Mouse (Mus musculus) CH12.LX (cell line): ENCODE measurements around the gene Rps24. TPM values are rescaled to one million over a fixed set of nuclear protein-coding genes. Genes with fewer than 3 reads are reported as not detected.

Source experiments
- DNase-seq: peaks from one replicate; pipeline ENCODE4 v3.0.0-alpha.2; 2013; ENCODE audit errors: extremely low read depth
- H3K27ac ChIP-seq: 2 replicates; pipeline ENCODE4 v1.5.1; 2012; ENCODE audit warnings: low read depth, mild to moderate bottlenecking, control low read depth, moderate library complexity; ENCODE audit not compliant: insufficient read depth
- H3K27me3 ChIP-seq: replicated peaks from 2 replicates; pipeline ENCODE3; 2012; ENCODE audit warnings: inconsistent platforms
- H3K36me3 ChIP-seq, 2 experiments: replicated peaks in 1 of 2; 2 replicates each; pipeline versions ENCODE3 to v1.6.1; 2012; ENCODE audit warnings: inconsistent platforms in 1 of 2, low read length in 1 of 2, mild to moderate bottlenecking in 1 of 2, mixed read lengths in 1 of 2, moderate library complexity in 1 of 2; ENCODE audit not compliant: control insufficient read depth in 1 of 2, insufficient read depth in 1 of 2
- H3K4me1 ChIP-seq, 2 experiments: 2 replicates each; pipeline ENCODE4 v1.6.1; 2012; ENCODE audit warnings: inconsistent platforms in 1 of 2, moderate library complexity in 1 of 2; ENCODE audit not compliant: insufficient read depth in 2 of 2, control insufficient read depth in 1 of 2
- H3K4me2 ChIP-seq: 2 replicates; pipeline ENCODE4 v1.6.1; 2012; ENCODE audit warnings: low read depth, mild to moderate bottlenecking, control low read depth; ENCODE audit not compliant: poor library complexity, insufficient read depth, severe bottlenecking
- H3K4me3 ChIP-seq, 3 experiments: fragments of 150-350 bp in 1 of 3; sonication (generic) in 1 of 3; replicated peaks in 1 of 3; 2 replicates each; pipeline versions ENCODE3 to v1.5.1; 2011 to 2012; ENCODE audit warnings: low read depth in 2 of 3, low read length in 2 of 3, mild to moderate bottlenecking in 2 of 3, moderate library complexity in 2 of 3, control low read depth in 1 of 3, improper control_type of control experiment in 1 of 3, inconsistent platforms in 1 of 3, mixed read lengths in 1 of 3; ENCODE audit not compliant: poor library complexity in 1 of 3
- H3K79me2 ChIP-seq: replicated peaks from 2 replicates; pipeline ENCODE4 v1.6.1; 2012; ENCODE audit warnings: mild to moderate bottlenecking, moderate library complexity; ENCODE audit not compliant: control insufficient read depth, poor library complexity, insufficient read depth, severe bottlenecking; ENCODE audit errors: extremely low read depth
- H3K9ac ChIP-seq: 2 replicates; pipeline ENCODE4 v1.6.1; 2012; ENCODE audit warnings: low read depth, mild to moderate bottlenecking, control low read depth, moderate library complexity; ENCODE audit not compliant: insufficient read depth
- H3K9me3 ChIP-seq: replicated peaks from 2 replicates; pipeline ENCODE3; 2012; ENCODE audit warnings: low read length, inconsistent platforms, mixed read lengths
- BHLHE40 ChIP-seq: IDR thresholded peaks from 2 replicates; pipeline ENCODE4 v1.6.1; 2011; ENCODE audit warnings: mild to moderate bottlenecking, low read depth, low read length, improper control_type of control experiment
- E2F4 ChIP-seq: IDR thresholded peaks from 2 replicates; pipeline ENCODE4 v1.6.1; 2011; ENCODE audit warnings: low read depth, low read length, improper control_type of control experiment; ENCODE audit not compliant: insufficient replicate concordance
- ELF1 ChIP-seq: IDR thresholded peaks from 2 replicates; pipeline ENCODE4 v1.6.1; 2014; ENCODE audit warnings: low read depth, mild to moderate bottlenecking, inconsistent platforms, low read length, improper control_type of control experiment
- EP300 ChIP-seq: IDR thresholded peaks from 2 replicates; pipeline ENCODE4 v1.6.1; 2011; ENCODE audit warnings: low read length, improper control_type of control experiment
- ETS1 ChIP-seq: conservative IDR thresholded peaks from 2 replicates; pipeline ENCODE4 v1.6.1; 2012; ENCODE audit warnings: low read depth, mild to moderate bottlenecking, inconsistent platforms, low read length, improper control_type of control experiment, moderate library complexity
- GABPA ChIP-seq: IDR thresholded peaks from 2 replicates; pipeline ENCODE4 v1.6.1; 2012; ENCODE audit warnings: low read depth, low read length, improper control_type of control experiment, inconsistent platforms; ENCODE audit not compliant: insufficient replicate concordance
- HCFC1 ChIP-seq: IDR thresholded peaks from 2 replicates; pipeline ENCODE4 v1.6.1; 2012; ENCODE audit warnings: low read depth, mild to moderate bottlenecking, inconsistent platforms, low read length, improper control_type of control experiment
- IRF4 ChIP-seq: IDR thresholded peaks from 2 replicates; pipeline ENCODE4 v1.6.1; 2014; ENCODE audit warnings: low read depth, mild to moderate bottlenecking, inconsistent platforms, low read length, improper control_type of control experiment
- JUND ChIP-seq: conservative IDR thresholded peaks from 2 replicates; pipeline ENCODE4 v1.6.1; 2011; ENCODE audit warnings: low read depth, low read length, improper control_type of control experiment
- KAT2A ChIP-seq: IDR thresholded peaks from 2 replicates; pipeline ENCODE4 v1.6.1; 2012; ENCODE audit warnings: low read length, improper control_type of control experiment, inconsistent platforms; ENCODE audit not compliant: insufficient replicate concordance
- MAX ChIP-seq: IDR thresholded peaks from 2 replicates; pipeline ENCODE4 v1.6.1; 2011; ENCODE audit warnings: low read length, improper control_type of control experiment
- MEF2A ChIP-seq: IDR thresholded peaks from 2 replicates; pipeline ENCODE4 v1.6.1; 2014; ENCODE audit warnings: low read depth, mild to moderate bottlenecking, inconsistent platforms, low read length, improper control_type of control experiment, borderline replicate concordance
- NRF1 ChIP-seq: IDR thresholded peaks from 2 replicates; pipeline ENCODE4 v1.6.1; 2014; ENCODE audit warnings: low read depth, mild to moderate bottlenecking, inconsistent platforms, low read length, improper control_type of control experiment, moderate library complexity
- POLR2A ChIP-seq: IDR thresholded peaks from 2 replicates; pipeline ENCODE4 v1.6.1; 2011; ENCODE audit warnings: low read depth, mild to moderate bottlenecking, improper control_type of control experiment, low read length
- POLR2AphosphoS2 ChIP-seq: IDR thresholded peaks from 2 replicates; pipeline ENCODE4 v1.6.1; 2011; ENCODE audit warnings: low read depth, low read length, improper control_type of control experiment
- SIN3A ChIP-seq: IDR thresholded peaks from 2 replicates; pipeline ENCODE4 v1.6.1; 2012; ENCODE audit warnings: low read length, improper control_type of control experiment, inconsistent platforms
- TBP ChIP-seq: conservative IDR thresholded peaks from 2 replicates; pipeline ENCODE4 v1.6.1; 2011; ENCODE audit warnings: low read depth, low read length, improper control_type of control experiment
- UBTF ChIP-seq: IDR thresholded peaks from 2 replicates; pipeline ENCODE4 v1.6.1; 2012; ENCODE audit warnings: low read depth, mild to moderate bottlenecking, inconsistent platforms, low read length, improper control_type of control experiment, moderate library complexity
- USF2 ChIP-seq: conservative IDR thresholded peaks from 2 replicates; pipeline ENCODE4 v1.6.1; 2011; ENCODE audit warnings: low read depth, low read length, improper control_type of control experiment
- ZKSCAN1 ChIP-seq: IDR thresholded peaks from 2 replicates; pipeline ENCODE4 v1.6.1; 2012; ENCODE audit warnings: low read depth, inconsistent platforms, low read length, improper control_type of control experiment, borderline replicate concordance
- ZNF384 ChIP-seq: IDR thresholded peaks from 2 replicates; pipeline ENCODE4 v1.6.1; 2012; ENCODE audit warnings: low read depth, low read length, improper control_type of control experiment, inconsistent platforms
- dilution Hi-C: fragments of 300-500 bp; cut with MboI; formaldehyde crosslinking; loops from 2 replicates; pipeline ENCODE4 v1.14.3; 2020; ENCODE audit warnings: low sequenced_read_pairs; ENCODE audit not compliant: extremely low pct_unique_long_range_greater_than_20kb, extremely low pct_ligation_motif_present
- in situ Hi-C: fragments of 300-500 bp; cut with MboI; formaldehyde crosslinking; loops from 3 replicates; pipeline ENCODE4 v1.14.3; 2019; ENCODE audit warnings: low sequenced_read_pairs, low pct_ligation_motif_present, low pct_unique_long_range_greater_than_20kb, mixed read lengths
- polyA plus RNA-seq: library from polyadenylated mRNA; unstranded; fragments of >175 nt; gene quantifications from 2 replicates; pipeline ENCODE4 v1.2.1, GENCODE M21; 2012; ENCODE audit warnings: low read depth; ENCODE audit not compliant: insufficient read length
- total RNA-seq, 2 experiments: library from RNA; depleted of rRNA; stranded (reverse); fragments of 300-350 nt in 1 of 2; fragments of >200 nt in 1 of 2; gene quantifications; 2 replicates each; pipeline ENCODE4 v1.2.3; 2012 to 2014

Gene Rps24
- total and polyA plus RNA-seq, 3 experiments, result 2,823 to 7,430 (median 3,420) TPM

DNA sequence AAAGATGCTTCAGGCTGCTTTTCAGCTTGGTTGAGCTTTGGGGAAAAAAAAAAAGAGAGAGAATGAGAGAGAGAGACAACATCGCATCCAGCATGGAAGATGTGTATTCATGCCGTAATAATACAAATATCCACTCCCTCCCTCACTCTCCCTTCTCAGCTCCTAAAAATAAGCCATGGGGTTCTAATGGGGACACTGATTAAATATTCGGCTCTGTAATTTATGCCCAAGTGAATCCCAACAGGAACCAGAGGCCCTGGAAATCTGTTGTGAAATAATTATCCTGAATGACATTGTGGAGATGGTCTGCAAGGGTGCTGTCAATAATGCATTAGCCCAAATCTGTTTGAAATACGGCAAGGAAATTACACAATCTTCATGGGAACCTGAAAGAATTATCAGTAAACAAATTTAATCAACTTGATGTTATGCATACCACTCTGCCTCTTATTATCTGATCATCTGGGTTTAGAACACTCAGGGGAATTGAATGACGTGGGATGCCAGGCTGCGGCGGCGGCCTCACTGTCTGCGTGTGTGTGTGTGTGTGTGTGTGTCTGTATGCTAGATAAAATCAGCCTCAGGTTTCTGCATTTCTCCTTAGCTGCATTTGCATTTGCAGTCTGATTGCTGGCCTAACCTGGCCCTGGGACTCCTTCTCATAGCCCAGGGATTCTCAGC, 48.1 kb downstream of the Rps24 start:
- Histone ChIP-seq H3K4me1 (no peaks in the 10 kb centered on the region), H3K27me3 (peaks cover 20% of the 10 kb centered on the region), H3K4me2 (no peak overlapping the region), H3K4me3 (no peak overlapping the region), H3K36me3 (no peaks in the 10 kb centered on the region), H3K9me3 (peaks cover 3% of the 10 kb centered on the region), H3K9ac (no peak overlapping the region), H3K27ac (no peak overlapping the region), H3K79me2 (no peaks in the 10 kb centered on the region)
- dilution Hi-C loops (no loop called here), in situ Hi-C loops (no loop called here)
- TF ChIP-seq MEF2A (no peak), ZNF384 (no peak), E2F4 (no peak), GABPA (no peak), ELF1 (no peak), EP300 (no peak), JUND (no peak), MAX (no peak), UBTF (no peak), NRF1 (no peak), SIN3A (no peak), POLR2A (no peak), ZKSCAN1 (no peak), HCFC1 (no peak), ETS1 (no peak), USF2 (no peak)
- DNase-seq, result no peak

DNA sequence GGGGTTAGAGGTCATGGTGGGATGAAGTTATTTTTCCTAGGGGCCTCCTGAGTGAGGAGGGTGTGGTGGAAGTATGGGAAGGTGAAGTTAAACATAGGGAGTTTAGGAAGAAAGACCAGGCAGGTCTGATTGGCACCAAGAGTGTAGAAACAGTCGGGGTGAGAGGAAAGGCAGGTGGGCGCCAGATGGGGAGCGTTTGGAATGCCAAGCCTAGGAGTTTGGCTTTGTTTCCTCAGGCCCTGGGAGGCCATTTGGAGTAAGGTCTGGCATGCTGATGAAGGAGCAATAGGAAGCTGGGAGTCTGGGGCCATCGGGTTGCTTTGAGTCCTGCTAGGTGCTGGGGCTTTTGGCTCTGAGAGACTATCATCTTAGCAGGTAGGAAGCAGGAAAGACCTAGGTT, 56.0 kb downstream of the Rps24 start:
- in situ Hi-C loops (loop anchor here (5.0 kb wide), 1 partner anchor 46 kb away; no protein-coding TSS in a partner anchor), dilution Hi-C loops (no loop called here)
- Histone ChIP-seq H3K79me2 (no peaks in the 10 kb centered on the region), H3K9ac (no peak overlapping the region), H3K27me3 (peaks cover 6% of the 10 kb centered on the region), H3K36me3 (no peaks in the 10 kb centered on the region), H3K4me3 (no peak overlapping the region), H3K27ac (no peak overlapping the region), H3K4me1 (no peaks in the 10 kb centered on the region), H3K9me3 (peaks cover 14% of the 10 kb centered on the region), H3K4me2 (no peak overlapping the region)
- TF ChIP-seq ETS1 (no peak), TBP (no peak), BHLHE40 (no peak), ZKSCAN1 (no peak), HCFC1 (no peak), MAX (no peak), IRF4 (no peak), SIN3A (no peak), POLR2A (no peak), KAT2A (no peak), POLR2AphosphoS2 (no peak)
- DNase-seq, result no peak
